Mouse (Mus musculus): Measurements from ENCODE around the gene Slmap. TPM values are rescaled to one million over a fixed set of nuclear protein-coding genes. Genes with fewer than 3 reads are reported as not detected.
"Not testable (repeated sequence)": the region's sequence is repeated elsewhere in the genome, so short reads cannot be mapped to it uniquely, and the experiment has no call there.

Gene Slmap
- 100 to 1,000 TPM in 2 of 4 experiments, 10 to 100 TPM in 2; 93.5 to 105 (median 101) TPM for total RNA-seq (2022)

DNA sequence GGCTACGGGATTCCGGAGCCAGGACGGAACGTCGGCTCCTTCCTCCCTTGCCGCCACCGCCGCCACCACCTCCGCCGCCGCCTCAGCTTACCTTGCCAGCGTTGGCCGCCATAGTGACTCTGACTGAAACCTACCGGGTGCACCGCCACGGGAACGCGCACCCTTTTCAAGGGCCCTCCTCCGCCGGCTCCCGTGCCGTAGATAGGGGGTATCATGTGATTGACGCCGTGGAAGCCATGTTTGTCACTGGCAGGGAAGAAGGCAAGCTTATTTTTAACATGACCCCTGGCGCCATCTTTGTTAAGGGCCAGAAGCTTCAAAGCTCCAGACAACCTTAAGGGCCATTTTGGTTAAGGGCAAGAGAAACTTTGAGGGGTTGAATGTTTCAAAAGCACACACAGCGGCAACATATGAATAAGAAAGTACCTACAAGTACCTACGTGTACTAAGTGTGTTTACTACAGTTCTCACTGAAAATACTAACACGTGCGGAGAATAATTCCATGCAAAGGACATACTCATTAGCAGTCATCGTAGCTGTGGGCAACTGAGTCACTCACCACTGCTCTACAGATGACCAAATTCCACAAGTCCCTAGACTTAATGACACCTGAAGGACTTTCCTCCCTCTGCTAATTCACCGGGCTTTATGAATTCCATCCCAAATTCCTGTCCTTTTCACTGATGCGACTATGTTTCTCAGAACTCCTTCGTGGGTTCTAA, at the start of gene Slmap:
Gene Slmap (minus strand): TSS at position 175 of the 723 bp plus-strand sequence.
- peak; percentile 98 to 99 for DNase-seq (ENCODE audit: low spot score in 2 of 2)

DNA sequence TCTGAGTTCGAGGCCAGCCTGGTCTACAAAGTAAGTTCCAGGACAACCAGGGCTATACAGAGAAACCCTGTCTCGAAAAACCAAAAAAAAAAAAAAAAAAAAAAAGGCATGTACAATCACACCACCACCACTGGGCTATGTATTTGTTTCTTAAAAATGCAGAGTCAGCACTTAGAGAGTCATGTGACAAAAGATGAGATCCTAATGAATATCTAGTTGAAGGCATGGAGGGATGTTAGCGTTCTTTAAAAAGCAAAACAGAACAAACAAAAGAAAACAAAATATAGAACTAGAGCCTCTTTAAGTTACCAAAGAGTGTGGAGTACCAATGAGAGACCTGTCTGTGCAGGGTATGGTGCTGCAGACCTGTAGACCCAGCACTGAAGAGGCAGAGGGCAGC, 48.9 kb upstream of the Slmap start:
- no peak for DNase-seq (ENCODE audit: low spot score in 2 of 2)

DNA sequence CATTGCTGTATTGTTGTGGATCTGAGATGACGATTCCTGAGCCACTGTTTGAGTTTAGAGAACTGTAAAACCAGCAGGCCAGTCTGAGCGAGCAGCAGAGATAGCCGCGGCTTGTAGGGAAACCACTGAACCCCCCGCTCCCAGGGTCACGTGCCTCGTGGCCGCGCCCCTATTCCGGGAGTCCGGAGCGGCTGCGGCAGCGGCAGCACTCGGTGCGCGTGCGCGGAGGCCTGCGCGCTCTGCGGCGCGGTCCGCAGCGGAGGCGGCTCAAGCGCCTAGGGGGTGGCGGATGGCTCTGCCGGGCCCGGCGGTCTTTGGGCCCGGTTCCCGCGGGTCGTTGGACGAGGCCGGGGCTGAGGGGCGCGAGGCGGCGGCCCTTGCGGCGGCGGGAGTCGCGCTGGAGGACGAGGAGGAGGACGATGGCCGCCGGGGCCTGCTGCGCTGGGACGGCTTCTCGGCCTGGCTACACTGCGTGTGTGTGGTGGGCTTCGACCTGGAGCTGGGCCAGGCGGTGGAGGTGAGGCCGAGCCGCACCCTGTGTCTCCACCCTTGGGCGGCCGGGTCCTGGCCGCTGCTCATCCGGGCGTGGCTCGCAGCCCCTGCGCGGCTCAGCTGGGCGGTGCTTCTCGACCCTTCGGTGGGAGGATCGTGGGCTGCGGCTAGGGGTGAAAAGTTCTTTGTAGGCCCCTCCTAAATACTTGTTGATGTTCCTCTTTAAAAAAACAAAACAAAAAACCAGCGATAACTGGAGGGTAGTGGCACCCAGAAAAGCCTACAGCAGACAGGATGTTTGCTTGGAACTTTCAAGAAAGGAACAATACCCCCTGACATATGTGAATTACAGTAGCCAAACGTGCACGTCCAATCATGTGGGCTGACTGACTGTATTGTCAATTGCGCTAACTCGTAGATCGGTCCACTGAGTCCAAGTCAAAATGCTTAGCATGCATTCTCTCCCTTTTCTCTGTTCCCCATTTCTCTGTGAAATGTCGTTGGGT, 44.9 kb upstream of the Slmap start:
- peak; percentile 72 to 80 for DNase-seq (ENCODE audit: low spot score in 2 of 2)

GRCm38 (mm10) chr14:26578791-26579191, 44.1 kb upstream of the Slmap start:
- no peak for DNase-seq (ENCODE audit: low spot score in 2 of 2)

DNA sequence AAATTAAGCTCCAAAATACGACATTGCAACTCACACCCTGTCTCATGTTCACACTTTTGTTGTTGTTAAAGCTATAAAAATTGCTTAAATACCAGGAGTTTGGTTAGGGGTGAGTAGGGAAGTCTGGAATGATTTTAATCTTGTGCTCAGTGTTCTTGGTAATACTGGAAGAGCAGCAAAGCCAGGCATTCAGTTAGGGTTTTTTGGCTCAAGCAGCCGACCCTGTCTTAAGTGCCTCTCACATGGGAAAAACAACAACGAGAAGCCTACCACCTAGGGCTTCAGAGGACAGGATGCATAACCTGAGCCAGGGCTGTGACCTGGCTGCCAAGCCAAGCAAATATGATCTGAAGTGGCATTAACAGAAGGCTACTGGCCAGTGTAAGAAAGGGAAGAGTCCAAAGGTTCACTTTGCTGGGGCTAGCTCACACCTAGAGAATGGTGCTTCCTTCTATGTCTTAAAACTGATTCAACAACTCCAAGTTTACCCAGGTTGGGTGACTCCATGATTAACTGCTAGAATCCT, 41.6 kb upstream of the Slmap start:
- DNase-seq (ENCODE audit: low spot score in 2 of 2) = no peak

- not testable (repeated sequence) for DNase-seq (ENCODE audit: low spot score in 2 of 2)
Observed at GRCm38 (mm10) chr14:26573556-26573955, 38.8 kb upstream of the Slmap start, which contains the start of gene Dennd6a. Dennd6a (plus strand) TSS chr14:26573856.

- no peak for DNase-seq (ENCODE audit: low spot score in 2 of 2)
Observed at GRCm38 (mm10) chr14:26571951-26572675, 37.4 kb upstream of the Slmap start.

DNA sequence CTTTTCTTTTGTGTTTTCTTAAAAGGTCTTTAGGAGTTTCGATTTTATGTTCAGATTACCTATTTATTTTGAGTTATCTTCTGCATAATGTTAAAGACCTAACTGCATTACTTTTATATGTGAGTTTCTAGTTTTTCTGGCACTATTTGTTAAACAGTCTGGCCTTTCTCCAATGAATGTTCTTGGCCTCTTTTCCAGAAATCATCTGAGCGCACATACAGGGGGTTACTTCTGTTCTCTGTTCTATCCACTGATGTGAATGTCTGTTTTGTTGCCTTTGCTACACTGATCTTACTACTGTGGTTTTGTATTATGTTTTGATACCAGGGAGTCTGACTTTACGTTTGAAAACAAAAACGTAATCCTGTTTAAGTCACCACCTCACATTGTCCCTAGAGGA, 35.1 kb upstream of the Slmap start:
- DNase-seq (ENCODE audit: low spot score in 2 of 2) = no peak

- no peak for DNase-seq (ENCODE audit: low spot score in 2 of 2)
Observed at GRCm38 (mm10) chr14:26562247-26562646, 27.5 kb upstream of the Slmap start.

DNA sequence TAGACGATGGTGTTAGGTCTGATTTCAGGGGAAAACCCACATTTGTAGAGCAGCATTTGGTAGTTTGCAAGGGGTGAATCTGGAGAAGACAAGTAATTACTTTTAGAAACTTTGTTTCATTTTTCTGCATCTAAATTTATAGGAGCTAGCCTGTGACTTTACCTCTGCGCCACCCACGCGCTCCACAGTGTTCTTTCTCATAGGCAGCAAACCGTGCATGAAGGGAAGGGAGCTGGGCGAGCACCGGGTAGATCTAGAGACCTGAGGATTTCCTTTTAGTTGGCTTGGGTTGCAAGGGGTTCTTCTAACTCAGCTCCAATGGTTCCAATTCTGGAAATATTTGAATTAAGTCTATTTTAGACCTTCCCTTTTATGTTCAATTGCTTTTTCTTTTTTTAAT, 23.8 kb upstream of the Slmap start:
- DNase-seq (ENCODE audit: low spot score in 2 of 2) = no peak

DNA sequence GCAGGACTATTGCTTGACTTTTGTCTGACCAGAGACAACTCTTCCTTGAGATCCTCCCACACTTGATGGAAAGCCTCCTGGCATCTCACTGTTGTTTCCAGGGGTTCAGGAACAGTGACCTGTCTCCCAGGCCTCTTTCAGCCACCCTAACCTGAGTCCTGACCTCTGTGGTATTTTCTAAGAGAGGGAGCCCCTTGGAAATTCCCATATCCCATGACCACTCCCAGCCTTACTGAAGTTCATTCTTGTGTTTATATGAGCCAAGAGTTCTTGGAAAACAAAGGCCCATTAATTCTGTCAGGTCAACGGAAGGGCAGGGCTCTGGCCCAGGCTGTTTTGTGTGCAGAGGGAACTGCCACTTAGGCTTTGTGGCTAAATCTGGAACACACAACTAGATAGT, 22.9 kb upstream of the Slmap start:
- DNase-seq (ENCODE audit: low spot score in 2 of 2) = no peak

DNA sequence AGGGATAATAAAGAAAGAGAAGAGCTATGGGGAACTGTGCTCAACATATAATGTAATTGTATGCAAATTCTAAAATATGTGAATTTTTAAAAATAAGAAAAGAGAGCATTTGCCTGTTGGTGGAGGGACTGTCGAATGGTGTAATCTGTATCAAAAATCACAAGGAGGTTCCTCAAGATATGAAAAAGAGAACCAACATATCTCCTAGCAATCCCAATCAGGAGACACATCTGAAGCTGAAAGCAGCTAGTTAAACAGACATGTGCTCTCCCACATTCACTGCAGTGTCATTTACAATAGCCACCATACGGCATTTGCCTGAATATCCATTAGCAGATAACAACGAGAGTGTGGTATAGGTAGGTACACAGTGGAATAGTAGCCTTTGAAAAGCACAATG, 18.1 kb upstream of the Slmap start:
- DNase-seq (ENCODE audit: low spot score in 2 of 2) = no peak

DNA sequence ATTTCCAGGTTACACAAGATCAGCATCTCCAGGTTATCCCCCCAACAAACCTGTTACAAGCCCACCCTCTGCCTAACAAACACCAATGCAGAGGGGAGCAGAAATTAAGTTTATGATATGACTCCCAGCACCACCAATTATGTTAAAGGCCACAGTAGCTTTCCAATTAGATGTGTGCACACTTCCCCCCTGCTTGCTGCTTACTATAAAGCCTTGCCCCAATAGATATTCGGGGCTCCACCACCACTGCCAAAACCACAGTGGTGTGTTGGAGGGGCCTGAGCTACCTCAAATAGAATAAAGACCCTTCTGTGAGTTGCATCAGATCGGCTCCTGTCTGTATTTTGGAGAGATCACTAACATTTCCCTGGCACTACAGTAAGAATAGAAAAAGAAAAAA, 17.7 kb upstream of the Slmap start:
- DNase-seq (ENCODE audit: low spot score in 2 of 2) = no peak

- no peak for DNase-seq (ENCODE audit: low spot score in 2 of 2)
Observed at GRCm38 (mm10) chr14:26550712-26551111, 16.0 kb upstream of the Slmap start.

GRCm38 (mm10) chr14:26547516-26548488, 13.1 kb upstream of the Slmap start:
- DNase-seq (ENCODE audit: low spot score in 2 of 2) = no peak

GRCm38 (mm10) chr14:26542136-26542535, 7.4 kb upstream of the Slmap start:
- DNase-seq (ENCODE audit: low spot score in 2 of 2) = no peak

GRCm38 (mm10) chr14:26540577-26540976, 5.8 kb upstream of the Slmap start:
- no peak for DNase-seq (ENCODE audit: low spot score in 2 of 2)

GRCm38 (mm10) chr14:26539241-26539640, 4.5 kb upstream of the Slmap start:
- no peak for DNase-seq (ENCODE audit: low spot score in 2 of 2)

GRCm38 (mm10) chr14:26533821-26534756, 642 bp downstream of the Slmap start:
- peak in 1 of 2 experiments; percentile 24 for DNase-seq (ENCODE audit: low spot score in 2 of 2)
